Mouse (Mus musculus) MN1 (cell line): ENCODE results near the gene Iqgap3.

ENCODE experiments used
- DNase-seq: peaks from one replicate; pipeline ENCODE4 v3.0.0-alpha.2; 2016; ENCODE audit warnings: low spot score

Iqgap3 gene

GRCm38 (mm10) chr3:88138336-88139242 is 56.8 kb downstream of the Iqgap3 start:
- peak; percentile 94 for DNase-seq

- no peak for DNase-seq
Measured at GRCm38 (mm10) chr3:88139243-88140177, 57.7 kb downstream of the Iqgap3 start.

DNA sequence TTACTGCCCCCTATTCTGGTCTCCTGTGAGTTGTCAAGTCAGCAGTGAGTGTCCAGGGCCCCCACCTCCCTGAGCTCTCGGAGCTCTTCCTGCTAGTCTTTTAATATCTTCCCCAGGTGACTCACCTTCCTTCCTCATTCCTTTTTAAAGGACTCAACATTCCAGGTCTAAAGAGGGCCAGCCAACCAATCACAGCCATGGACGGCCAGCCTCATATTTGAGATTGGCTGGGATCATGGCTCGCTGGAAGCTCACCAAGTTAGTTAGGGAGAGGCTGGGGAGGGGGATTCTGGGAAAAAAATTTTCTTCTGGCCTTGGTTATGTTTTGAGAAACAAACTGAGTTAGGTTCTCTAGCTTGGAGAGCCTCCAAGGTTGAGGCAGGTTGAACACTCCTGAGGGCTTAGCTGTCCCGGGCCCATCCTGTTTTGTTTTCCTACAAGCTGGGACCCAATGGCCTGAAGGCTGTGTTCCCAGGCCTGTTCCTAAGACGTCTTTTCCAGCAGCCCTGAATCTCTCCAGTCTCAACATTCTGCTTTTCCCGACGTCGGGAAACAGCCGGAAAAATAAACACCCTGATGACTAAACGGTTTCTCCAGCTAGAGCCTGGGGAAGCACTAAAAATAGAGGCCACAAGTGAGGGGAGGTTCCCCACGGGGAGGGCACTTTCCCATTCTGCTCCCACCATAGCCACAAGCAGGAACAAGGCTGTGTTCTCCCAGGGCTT is 58.6 kb downstream of the Iqgap3 start:
- DNase-seq: no peak

DNA sequence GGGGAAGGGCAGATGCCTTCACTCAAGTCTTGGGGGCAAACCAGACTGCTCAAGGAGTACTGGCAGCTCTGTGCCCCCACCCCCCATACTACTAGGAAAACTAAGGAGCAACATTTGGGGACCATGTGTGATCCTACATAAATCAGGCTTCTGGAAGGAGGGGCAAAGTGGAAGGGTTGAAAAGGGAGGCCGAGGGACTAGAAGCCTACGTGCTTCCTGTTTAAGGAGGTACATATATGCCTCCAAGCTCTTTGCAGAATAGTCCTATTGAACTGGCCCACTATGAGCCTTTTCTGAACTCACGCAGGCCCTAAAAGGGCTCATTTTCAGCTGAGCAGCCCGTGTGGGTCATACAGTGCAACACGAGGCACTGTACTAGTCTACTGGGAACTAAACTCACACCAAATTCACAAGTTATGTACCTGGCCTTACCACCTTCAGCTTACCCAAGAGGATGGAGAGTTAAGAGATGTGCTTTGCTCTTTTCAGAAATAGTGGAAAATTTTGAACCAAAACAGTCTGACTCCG is 59.2 kb downstream of the Iqgap3 start:
- DNase-seq: no peak

- no peak for DNase-seq
Measured at GRCm38 (mm10) chr3:88141439-88141786, 59.6 kb downstream of the Iqgap3 start.

- DNase-seq: peak; percentile 97
Measured at GRCm38 (mm10) chr3:88141787-88142523, 60.2 kb downstream of the Iqgap3 start, which contains the start of gene Mef2d. Gene Mef2d, plus strand, starts transcription at chr3:88142372.

DNA sequence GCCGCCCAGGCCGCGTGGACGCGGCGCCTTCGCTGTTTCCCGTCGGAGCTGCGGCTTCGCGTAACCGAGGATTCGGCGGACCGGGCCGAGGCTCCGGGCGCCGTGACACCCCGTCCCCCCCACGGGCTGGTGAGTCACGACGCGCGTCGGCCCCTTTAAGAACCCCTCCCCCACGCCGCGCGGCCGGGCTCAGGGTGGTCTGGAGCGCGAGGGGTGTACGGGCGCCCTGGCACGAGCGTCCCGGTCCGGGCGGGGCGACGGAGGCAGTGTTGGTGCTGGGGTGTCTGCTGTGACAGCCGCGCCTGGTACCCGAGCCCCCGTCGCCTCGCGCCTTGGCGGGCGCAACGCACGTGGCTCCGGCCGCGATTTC is 60.8 kb downstream of the Iqgap3 start:
- DNase-seq: no peak

DNA sequence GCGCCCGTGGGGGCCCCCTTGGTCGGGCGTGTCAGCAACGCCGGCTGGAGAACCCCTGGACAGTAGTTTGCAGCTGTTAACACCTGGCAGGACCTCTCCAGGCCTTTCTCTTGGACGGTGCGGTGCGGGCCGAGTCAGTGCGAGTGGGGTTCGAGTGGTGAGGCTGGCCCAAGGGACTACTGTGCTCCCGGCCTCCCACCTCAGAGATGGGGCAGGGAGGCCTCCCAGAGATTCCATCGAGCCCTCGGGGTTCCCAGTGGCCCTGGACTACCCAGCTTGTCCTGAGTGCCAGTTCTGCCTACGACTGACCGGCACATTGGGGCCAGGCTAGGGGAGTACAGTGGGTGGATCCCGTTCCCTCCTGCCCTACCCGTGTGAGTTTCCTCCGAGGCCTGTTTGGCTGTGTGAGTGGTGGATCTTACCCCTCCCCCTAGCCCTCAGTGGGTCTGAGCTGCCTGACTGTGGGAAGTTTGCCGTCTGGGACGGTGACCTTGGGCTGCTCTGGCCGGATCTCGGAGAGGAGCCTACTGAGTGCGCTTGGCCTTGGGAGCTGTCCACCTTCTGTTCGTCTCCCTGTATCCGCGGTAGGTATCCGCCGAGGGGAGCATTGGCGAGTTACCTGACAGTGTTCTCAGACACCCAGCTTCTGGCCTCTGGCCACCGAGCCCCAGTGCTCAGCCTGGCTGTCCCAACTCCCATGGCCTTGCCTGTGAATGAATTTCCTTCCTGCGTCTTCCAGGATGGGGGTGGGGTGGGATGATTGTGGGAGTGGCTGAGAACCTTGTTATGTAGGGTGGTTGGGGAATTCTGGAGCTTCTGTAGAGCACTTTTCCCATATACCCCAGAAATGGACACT is 61.4 kb downstream of the Iqgap3 start:
- peak; percentile 57 for DNase-seq

DNA sequence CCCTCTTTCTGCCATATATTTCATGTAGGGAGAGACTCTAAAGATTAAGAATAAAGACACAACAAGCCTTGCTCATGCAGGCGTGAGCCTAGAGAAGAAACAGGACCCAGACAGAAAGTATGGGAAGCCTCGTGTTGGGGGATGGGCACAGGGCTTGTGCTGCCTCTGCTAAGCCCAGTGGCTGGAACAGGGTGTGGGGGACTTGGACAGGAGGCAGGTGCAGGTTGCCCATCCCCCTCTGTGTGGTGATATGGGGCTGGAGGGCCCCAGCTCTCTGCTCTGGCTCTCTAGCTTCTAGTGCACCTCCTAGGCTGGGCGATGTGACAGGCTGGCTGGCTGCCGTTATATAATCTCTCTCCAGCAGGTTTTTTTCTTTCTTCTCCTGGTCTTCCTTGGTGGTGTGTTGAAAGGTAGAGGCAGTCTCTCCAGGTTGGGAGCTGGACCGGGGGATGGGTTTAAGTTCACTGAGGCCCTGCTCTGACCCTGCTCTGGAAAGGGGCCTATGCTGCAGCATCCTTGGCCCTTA is 62.3 kb downstream of the Iqgap3 start:
- DNase-seq: peak; percentile 29

DNA sequence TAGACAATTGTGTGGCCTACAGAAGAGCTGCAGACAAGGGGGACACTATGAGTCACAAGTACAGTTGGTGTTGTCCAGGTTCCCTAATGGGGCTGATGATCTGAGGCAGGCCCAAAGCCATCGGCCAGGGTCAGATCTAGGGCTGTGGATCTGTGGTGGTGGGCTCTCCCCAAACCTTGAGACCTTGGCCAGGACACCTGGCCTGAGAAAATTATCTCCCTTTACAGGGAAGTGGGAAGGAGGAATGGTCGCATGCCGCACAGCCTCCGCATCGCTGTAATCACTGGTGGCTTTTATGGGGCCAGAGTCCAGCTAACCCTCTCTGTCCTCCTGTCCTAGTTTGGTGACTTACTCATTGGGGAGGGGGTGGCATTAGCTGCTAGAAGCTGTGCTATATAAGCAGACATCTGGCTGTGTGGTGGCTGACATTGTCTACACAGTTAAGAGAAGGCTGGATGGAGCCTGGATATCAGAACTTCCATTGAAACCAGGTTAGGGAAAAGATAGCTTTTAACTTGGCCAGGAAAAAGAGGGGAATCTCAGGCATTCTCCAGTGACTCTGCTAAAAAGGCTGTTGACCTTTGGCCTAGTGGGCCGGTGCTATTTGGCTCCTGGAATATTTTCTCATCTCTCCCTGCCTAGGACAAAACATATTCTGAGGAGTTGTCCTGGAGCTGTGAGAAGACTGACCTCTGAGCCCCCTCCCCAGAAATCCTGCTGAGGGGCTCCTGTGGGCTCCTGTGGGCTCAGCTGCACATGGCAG is 63.1 kb downstream of the Iqgap3 start:
- no peak for DNase-seq

DNA sequence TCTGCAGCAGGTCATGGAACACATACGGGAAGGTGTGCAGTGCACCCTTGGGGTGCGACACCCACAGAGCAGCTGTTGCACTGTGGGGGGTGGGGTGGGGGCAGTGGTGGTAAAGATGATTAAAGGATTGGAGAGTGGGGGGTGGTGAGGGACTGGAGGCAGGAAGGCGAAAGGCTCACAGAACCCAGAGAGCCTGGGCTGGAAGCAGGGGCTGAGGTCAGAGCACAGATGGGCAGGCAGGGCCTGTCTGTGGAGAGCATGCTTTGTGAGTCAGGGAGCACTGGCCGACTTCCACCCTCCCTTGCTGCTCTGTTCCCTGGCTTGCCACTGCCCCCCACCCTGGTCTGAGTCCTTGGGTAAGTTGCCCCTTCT is 63.6 kb downstream of the Iqgap3 start:
- DNase-seq: peak; percentile 36

- no peak for DNase-seq
Measured at GRCm38 (mm10) chr3:88145952-88146351, 64.2 kb downstream of the Iqgap3 start.

DNA sequence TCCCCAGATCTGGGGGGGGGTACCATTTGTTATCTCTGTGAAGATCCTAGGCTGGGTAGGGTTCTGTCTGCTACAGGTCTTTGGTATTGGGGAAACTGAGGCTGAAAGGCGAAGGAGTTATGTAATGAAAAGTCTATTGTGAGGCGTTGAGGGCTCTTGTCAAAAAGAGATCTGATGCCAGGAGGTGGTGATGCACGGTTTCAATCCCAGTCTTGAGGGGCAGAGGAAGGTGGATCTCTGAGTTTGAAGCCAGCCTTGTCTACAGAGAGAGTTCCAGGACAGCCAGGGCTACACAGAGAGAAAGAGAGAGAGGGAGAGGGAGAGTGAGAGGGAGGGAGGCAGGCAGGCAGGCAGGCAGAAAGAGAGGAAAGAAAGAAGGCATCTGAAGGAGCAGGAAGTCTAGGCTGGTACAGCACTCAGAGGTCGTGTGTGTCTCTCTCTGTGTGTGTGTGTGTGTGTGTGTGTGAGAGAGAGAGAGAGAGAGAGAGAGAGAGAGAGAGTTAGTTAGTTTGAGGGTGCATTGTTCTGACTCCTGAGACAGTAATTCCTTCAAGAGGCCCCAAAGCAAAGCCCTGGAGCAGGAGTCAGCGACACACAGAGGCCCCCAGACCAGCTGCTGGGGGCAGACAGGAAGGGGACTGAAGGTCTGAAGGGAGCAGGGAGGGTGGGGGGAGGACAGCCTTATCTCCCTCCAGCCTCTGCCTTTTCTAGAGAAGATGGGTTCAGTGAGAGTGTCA is 64.8 kb downstream of the Iqgap3 start:
- DNase-seq: no peak

DNA sequence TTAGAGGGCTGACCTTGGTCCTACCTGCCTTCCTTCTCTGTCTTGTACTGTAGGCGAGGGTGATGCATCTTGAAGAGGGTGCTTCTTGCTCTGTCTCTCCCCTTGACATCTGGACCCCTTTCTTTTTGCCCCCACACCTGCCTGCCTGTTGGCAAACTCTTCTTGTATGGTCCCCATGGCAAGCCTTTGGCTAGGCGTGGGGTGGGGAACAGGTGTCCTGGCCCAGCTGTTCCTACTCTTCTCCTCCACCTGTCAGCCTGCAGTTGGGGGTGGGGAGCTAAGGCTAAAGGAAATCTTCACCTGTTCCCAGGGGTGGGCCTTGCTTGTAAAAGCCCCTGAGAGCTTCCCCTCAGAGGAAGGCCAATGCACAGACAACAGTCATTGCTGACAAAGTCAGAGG is 65.7 kb downstream of the Iqgap3 start:
- no peak for DNase-seq

DNA sequence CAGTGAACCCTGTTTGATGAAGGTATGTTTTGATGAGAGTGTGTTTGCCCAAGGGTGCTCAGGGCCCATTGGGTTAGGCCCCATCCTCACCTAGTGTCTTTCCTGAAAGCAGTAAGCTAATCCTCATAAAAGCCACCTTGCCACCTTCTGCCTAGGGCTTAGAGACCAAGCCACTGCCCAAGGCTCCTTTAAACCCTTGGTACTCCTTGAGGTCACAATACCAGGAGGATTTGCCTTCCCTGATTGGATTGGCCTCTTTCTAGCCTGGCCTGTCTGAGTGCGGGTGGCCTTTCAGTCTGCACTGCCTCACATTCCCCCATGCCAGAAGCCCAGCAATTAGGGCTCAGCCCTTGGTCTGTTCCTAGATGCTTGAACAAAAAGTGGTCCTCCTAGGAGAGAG is 66.1 kb downstream of the Iqgap3 start:
- no peak for DNase-seq

DNA sequence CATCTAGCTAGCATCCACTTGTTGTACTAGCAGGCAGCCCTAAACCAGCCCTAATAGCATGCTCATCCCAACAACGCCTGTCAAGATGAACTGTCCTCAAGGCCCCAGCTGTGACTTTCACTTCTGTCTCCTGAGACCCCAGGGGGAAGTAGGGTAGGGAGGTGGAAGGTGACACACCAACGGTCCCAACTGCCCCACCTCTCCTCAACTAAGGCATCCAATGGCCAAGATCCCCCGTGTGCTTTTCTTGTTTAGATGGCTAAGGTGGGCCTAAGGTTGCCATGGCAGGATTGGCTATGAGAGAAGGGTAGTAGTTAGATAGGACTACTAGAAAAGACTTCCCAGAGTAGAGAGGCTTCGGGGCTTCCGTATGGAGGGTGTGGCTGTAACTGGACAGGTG is 66.6 kb downstream of the Iqgap3 start:
- DNase-seq: no peak

DNA sequence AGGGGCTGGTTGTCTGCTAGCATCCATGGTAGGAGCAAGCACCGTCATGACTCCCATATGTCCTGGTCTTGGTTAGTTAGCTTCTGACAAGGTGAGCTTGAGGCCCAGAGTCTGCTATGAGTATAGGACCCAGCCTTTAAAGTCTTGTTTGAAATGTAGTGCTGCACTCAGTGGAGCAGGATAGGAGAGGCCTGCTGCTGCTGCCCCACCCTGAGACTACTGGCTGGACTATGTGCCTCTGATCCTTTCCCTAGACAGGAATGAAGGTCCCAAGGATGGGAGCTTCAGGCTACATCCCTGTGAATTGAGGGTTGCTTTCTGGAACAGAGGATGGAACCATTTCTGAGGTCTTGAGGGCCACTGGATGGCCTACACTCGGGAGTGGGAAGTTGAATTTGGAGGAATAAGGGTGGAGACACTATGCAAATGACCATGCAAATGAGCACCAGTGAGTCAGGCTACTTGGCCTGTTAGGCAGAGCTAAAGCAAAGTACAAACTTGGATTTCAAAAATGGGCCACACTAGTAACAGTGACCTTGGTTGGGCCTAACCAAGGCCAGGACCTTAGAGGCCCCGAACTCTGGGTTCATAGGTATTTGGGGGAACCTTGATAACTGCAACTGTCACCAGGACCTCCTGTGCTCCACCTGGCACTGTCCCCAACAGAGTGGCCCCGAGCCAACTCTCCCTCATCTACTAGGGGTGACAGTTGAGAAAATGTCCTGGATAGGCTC is 67.2 kb downstream of the Iqgap3 start:
- no peak for DNase-seq

DNA sequence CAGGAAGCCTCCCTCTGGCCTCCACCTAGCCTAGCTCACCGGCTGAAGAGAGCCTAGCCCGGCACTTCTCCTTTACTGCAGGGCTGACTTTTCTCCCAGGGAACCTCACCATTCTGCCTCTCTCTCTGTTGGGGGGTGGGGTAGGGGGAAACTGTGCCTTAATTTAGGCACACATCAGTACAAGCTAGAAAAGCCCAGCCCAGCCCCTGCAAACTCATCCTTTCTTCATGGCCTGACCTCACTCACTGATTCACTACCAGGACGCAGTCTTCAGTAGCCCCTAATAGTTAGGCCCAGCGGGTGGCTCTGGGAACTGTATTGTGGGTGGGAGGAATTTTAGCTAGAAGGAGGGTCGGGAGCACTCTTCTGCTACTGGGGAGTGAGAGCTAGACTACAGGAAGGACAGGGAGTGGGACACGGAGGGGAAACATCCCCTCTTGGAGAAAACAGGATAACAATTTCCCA is 67.8 kb downstream of the Iqgap3 start:
- no peak for DNase-seq
